Mouse (Mus musculus) CH12.LX (cell line): ENCODE data around the gene Lamc1. TPM values are rescaled to one million over a fixed set of nuclear protein-coding genes. Genes with fewer than 3 reads are reported as not detected.

Source experiments
- DNase-seq: peaks from one replicate; pipeline ENCODE4 v3.0.0-alpha.2; 2013; ENCODE audit errors: extremely low read depth
- H3K27ac ChIP-seq: 2 replicates; pipeline ENCODE4 v1.5.1; 2012; ENCODE audit warnings: low read depth, mild to moderate bottlenecking, control low read depth, moderate library complexity; ENCODE audit not compliant: insufficient read depth
- H3K27me3 ChIP-seq: replicated peaks from 2 replicates; pipeline ENCODE3; 2012; ENCODE audit warnings: inconsistent platforms
- H3K36me3 ChIP-seq, 2 experiments: replicated peaks in 1 of 2; 2 replicates each; pipeline versions ENCODE3 to v1.6.1; 2012; ENCODE audit warnings: inconsistent platforms in 1 of 2, low read length in 1 of 2, mild to moderate bottlenecking in 1 of 2, mixed read lengths in 1 of 2, moderate library complexity in 1 of 2; ENCODE audit not compliant: control insufficient read depth in 1 of 2, insufficient read depth in 1 of 2
- H3K4me1 ChIP-seq, 2 experiments: 2 replicates each; pipeline ENCODE4 v1.6.1; 2012; ENCODE audit warnings: inconsistent platforms in 1 of 2, moderate library complexity in 1 of 2; ENCODE audit not compliant: insufficient read depth in 2 of 2, control insufficient read depth in 1 of 2
- H3K4me2 ChIP-seq: 2 replicates; pipeline ENCODE4 v1.6.1; 2012; ENCODE audit warnings: low read depth, mild to moderate bottlenecking, control low read depth; ENCODE audit not compliant: poor library complexity, insufficient read depth, severe bottlenecking
- H3K4me3 ChIP-seq, 3 experiments: fragments of 150-350 bp in 1 of 3; sonication (generic) in 1 of 3; replicated peaks in 1 of 3; 2 replicates each; pipeline versions ENCODE3 to v1.5.1; 2011 to 2012; ENCODE audit warnings: low read depth in 2 of 3, low read length in 2 of 3, mild to moderate bottlenecking in 2 of 3, moderate library complexity in 2 of 3, control low read depth in 1 of 3, improper control_type of control experiment in 1 of 3, inconsistent platforms in 1 of 3, mixed read lengths in 1 of 3; ENCODE audit not compliant: poor library complexity in 1 of 3
- H3K79me2 ChIP-seq: replicated peaks from 2 replicates; pipeline ENCODE4 v1.6.1; 2012; ENCODE audit warnings: mild to moderate bottlenecking, moderate library complexity; ENCODE audit not compliant: control insufficient read depth, poor library complexity, insufficient read depth, severe bottlenecking; ENCODE audit errors: extremely low read depth
- H3K9ac ChIP-seq: 2 replicates; pipeline ENCODE4 v1.6.1; 2012; ENCODE audit warnings: low read depth, mild to moderate bottlenecking, control low read depth, moderate library complexity; ENCODE audit not compliant: insufficient read depth
- H3K9me3 ChIP-seq: replicated peaks from 2 replicates; pipeline ENCODE3; 2012; ENCODE audit warnings: low read length, inconsistent platforms, mixed read lengths
- BHLHE40 ChIP-seq: IDR thresholded peaks from 2 replicates; pipeline ENCODE4 v1.6.1; 2011; ENCODE audit warnings: mild to moderate bottlenecking, low read depth, low read length, improper control_type of control experiment
- CHD1 ChIP-seq: IDR thresholded peaks from 2 replicates; pipeline ENCODE4 v1.6.1; 2012; ENCODE audit warnings: low read depth, low read length, improper control_type of control experiment, inconsistent platforms
- E2F4 ChIP-seq: IDR thresholded peaks from 2 replicates; pipeline ENCODE4 v1.6.1; 2011; ENCODE audit warnings: low read depth, low read length, improper control_type of control experiment; ENCODE audit not compliant: insufficient replicate concordance
- EP300 ChIP-seq: IDR thresholded peaks from 2 replicates; pipeline ENCODE4 v1.6.1; 2011; ENCODE audit warnings: low read length, improper control_type of control experiment
- ETS1 ChIP-seq: conservative IDR thresholded peaks from 2 replicates; pipeline ENCODE4 v1.6.1; 2012; ENCODE audit warnings: low read depth, mild to moderate bottlenecking, inconsistent platforms, low read length, improper control_type of control experiment, moderate library complexity
- HCFC1 ChIP-seq: IDR thresholded peaks from 2 replicates; pipeline ENCODE4 v1.6.1; 2012; ENCODE audit warnings: low read depth, mild to moderate bottlenecking, inconsistent platforms, low read length, improper control_type of control experiment
- JUND ChIP-seq: conservative IDR thresholded peaks from 2 replicates; pipeline ENCODE4 v1.6.1; 2011; ENCODE audit warnings: low read depth, low read length, improper control_type of control experiment
- KAT2A ChIP-seq: IDR thresholded peaks from 2 replicates; pipeline ENCODE4 v1.6.1; 2012; ENCODE audit warnings: low read length, improper control_type of control experiment, inconsistent platforms; ENCODE audit not compliant: insufficient replicate concordance
- MAFK ChIP-seq: IDR thresholded peaks from 2 replicates; pipeline ENCODE4 v1.6.1; 2011; ENCODE audit warnings: low read length, improper control_type of control experiment; ENCODE audit not compliant: insufficient replicate concordance
- MAZ ChIP-seq: IDR thresholded peaks from 2 replicates; pipeline ENCODE4 v1.6.1; 2012; ENCODE audit warnings: low read depth, mild to moderate bottlenecking, inconsistent platforms, low read length, improper control_type of control experiment, moderate library complexity
- MEF2A ChIP-seq: IDR thresholded peaks from 2 replicates; pipeline ENCODE4 v1.6.1; 2014; ENCODE audit warnings: low read depth, mild to moderate bottlenecking, inconsistent platforms, low read length, improper control_type of control experiment, borderline replicate concordance
- MXI1 ChIP-seq: IDR thresholded peaks from 2 replicates; pipeline ENCODE4 v1.6.1; 2011; ENCODE audit warnings: mild to moderate bottlenecking, low read depth, low read length, improper control_type of control experiment
- NRF1 ChIP-seq: IDR thresholded peaks from 2 replicates; pipeline ENCODE4 v1.6.1; 2014; ENCODE audit warnings: low read depth, mild to moderate bottlenecking, inconsistent platforms, low read length, improper control_type of control experiment, moderate library complexity
- PAX5 ChIP-seq: IDR thresholded peaks from 2 replicates; pipeline ENCODE4 v1.6.1; 2012; ENCODE audit warnings: low read length, inconsistent platforms, mixed read lengths
- POLR2A ChIP-seq: IDR thresholded peaks from 2 replicates; pipeline ENCODE4 v1.6.1; 2011; ENCODE audit warnings: low read depth, mild to moderate bottlenecking, improper control_type of control experiment, low read length
- SIN3A ChIP-seq: IDR thresholded peaks from 2 replicates; pipeline ENCODE4 v1.6.1; 2012; ENCODE audit warnings: low read length, improper control_type of control experiment, inconsistent platforms
- TBP ChIP-seq: conservative IDR thresholded peaks from 2 replicates; pipeline ENCODE4 v1.6.1; 2011; ENCODE audit warnings: low read depth, low read length, improper control_type of control experiment
- TCF12 ChIP-seq: IDR thresholded peaks from 2 replicates; pipeline ENCODE4 v1.6.1; 2014; ENCODE audit warnings: low read depth, mild to moderate bottlenecking, inconsistent platforms, low read length, improper control_type of control experiment
- UBTF ChIP-seq: IDR thresholded peaks from 2 replicates; pipeline ENCODE4 v1.6.1; 2012; ENCODE audit warnings: low read depth, mild to moderate bottlenecking, inconsistent platforms, low read length, improper control_type of control experiment, moderate library complexity
- ZC3H11A ChIP-seq: IDR thresholded peaks from 2 replicates; pipeline ENCODE4 v1.6.1; 2012; ENCODE audit warnings: low read depth, mild to moderate bottlenecking, inconsistent platforms, low read length, improper control_type of control experiment
- dilution Hi-C: fragments of 300-500 bp; cut with MboI; formaldehyde crosslinking; loops from 2 replicates; pipeline ENCODE4 v1.14.3; 2020; ENCODE audit warnings: low sequenced_read_pairs; ENCODE audit not compliant: extremely low pct_unique_long_range_greater_than_20kb, extremely low pct_ligation_motif_present
- in situ Hi-C: fragments of 300-500 bp; cut with MboI; formaldehyde crosslinking; loops from 3 replicates; pipeline ENCODE4 v1.14.3; 2019; ENCODE audit warnings: low sequenced_read_pairs, low pct_ligation_motif_present, low pct_unique_long_range_greater_than_20kb, mixed read lengths
- polyA plus RNA-seq: library from polyadenylated mRNA; unstranded; fragments of >175 nt; gene quantifications from 2 replicates; pipeline ENCODE4 v1.2.1, GENCODE M21; 2012; ENCODE audit warnings: low read depth; ENCODE audit not compliant: insufficient read length
- total RNA-seq, 2 experiments: library from RNA; depleted of rRNA; stranded (reverse); fragments of 300-350 nt in 1 of 2; fragments of >200 nt in 1 of 2; gene quantifications; 2 replicates each; pipeline ENCODE4 v1.2.3; 2012 to 2014

Lamc1 gene
- total and polyA plus RNA-seq, 3 experiments, result 5.7 to 16.7 (median 10.5) TPM

GRCm38 (mm10) chr1:153275466-153275865 is 57.1 kb downstream of the Lamc1 start:
- H3K27ac ChIP-seq, result no peak overlapping the region
- dilution Hi-C loops, result no loop called here
- no peaks in the 10 kb centered on the region for H3K79me2 ChIP-seq
- no peaks in the 10 kb centered on the region for H3K27me3 ChIP-seq
- no peaks in the 10 kb centered on the region for H3K4me1 ChIP-seq
- H3K4me2 ChIP-seq, result no peak overlapping the region
- no peaks in the 10 kb centered on the region for H3K9me3 ChIP-seq
- H3K9ac ChIP-seq, result no peak overlapping the region
- H3K4me3 ChIP-seq, result no peak overlapping the region
- TF ChIP-seq UBTF, result no peak
- TF ChIP-seq JUND, result no peak
- no peak for TF ChIP-seq E2F4
- TF ChIP-seq PAX5, result no peak
- TF ChIP-seq TBP, result no peak
- no peak for TF ChIP-seq MAFK
- no peak for DNase-seq
- no peaks in the 10 kb centered on the region for H3K36me3 ChIP-seq
- in situ Hi-C loops, result no loop called here

- in situ Hi-C loops (no loop called here), dilution Hi-C loops (no loop called here)
- no peaks in the 10 kb centered on the region for H3K36me3 ChIP-seq
- H3K27ac ChIP-seq, result no peak overlapping the region
- H3K79me2 ChIP-seq, result no peaks in the 10 kb centered on the region
- H3K27me3 ChIP-seq, result no peaks in the 10 kb centered on the region
- no peak overlapping the region for H3K4me2 ChIP-seq
- no peak for DNase-seq
- no peak overlapping the region for H3K4me3 ChIP-seq
- H3K4me1 ChIP-seq, result peaks cover 0 to 6% of the 10 kb centered on the region in 2 experiments; a peak in 2 of 4 replicates
- no peak for TF ChIP-seq HCFC1
- TF ChIP-seq E2F4, result no peak
- TF ChIP-seq KAT2A, result no peak
- no peak for TF ChIP-seq BHLHE40
- no peak for TF ChIP-seq JUND
- no peak for TF ChIP-seq MXI1
- H3K9me3 ChIP-seq, result no peaks in the 10 kb centered on the region
- no peak overlapping the region for H3K9ac ChIP-seq
Measured at GRCm38 (mm10) chr1:153274611-153275010, 58.0 kb downstream of the Lamc1 start.

DNA sequence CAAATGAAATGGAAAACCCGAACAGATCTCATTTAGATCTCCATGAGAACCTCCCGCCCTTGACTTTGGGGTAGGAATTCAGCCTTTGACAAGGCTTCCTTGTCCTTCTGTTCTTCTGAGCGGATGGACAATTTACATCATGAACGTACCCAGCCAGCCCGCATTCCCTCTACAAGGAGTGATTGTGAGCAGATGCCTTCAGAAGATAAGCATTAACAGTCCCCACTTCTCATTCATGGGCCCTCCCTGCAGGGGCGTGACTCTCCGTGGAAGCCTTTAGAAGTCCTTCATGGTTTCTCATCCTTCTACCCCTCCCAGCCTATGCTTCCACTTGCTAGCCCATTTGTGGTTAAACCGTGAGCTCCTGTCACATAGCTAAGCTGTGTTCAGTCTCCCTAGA is 58.9 kb downstream of the Lamc1 start:
- TF ChIP-seq MAZ (no peak), MEF2A (no peak), ETS1 (no peak), EP300 (no peak), E2F4 (no peak), MAFK (no peak), ZC3H11A (no peak), UBTF (no peak), NRF1 (no peak), TCF12 (no peak), POLR2A (no peak), SIN3A (no peak), PAX5 (no peak), CHD1 (no peak)
- DNase-seq, result no peak

More for the DNA sequence above, 58.9 kb downstream of the Lamc1 start:
- no peak overlapping the region for H3K9ac ChIP-seq
- no peaks in the 10 kb centered on the region for H3K36me3 ChIP-seq
- no peaks in the 10 kb centered on the region for H3K27me3 ChIP-seq
- H3K79me2 ChIP-seq, result no peaks in the 10 kb centered on the region
- H3K4me2 ChIP-seq, result no peak overlapping the region
- in situ Hi-C loops, result no loop called here
- dilution Hi-C loops, result no loop called here
- no peak overlapping the region for H3K4me3 ChIP-seq
- no peak overlapping the region for H3K27ac ChIP-seq
- peaks cover 5 to 15% of the 10 kb centered on the region in 2 experiments; a peak in 3 of 4 replicates for H3K4me1 ChIP-seq
- no peaks in the 10 kb centered on the region for H3K9me3 ChIP-seq
